Mouse (Mus musculus) limb, embryonic 14.5 days (tissue): ENCODE measurements around the gene Gga1. TPM values are rescaled to one million over a fixed set of nuclear protein-coding genes. Genes with fewer than 3 reads are reported as not detected.
A peak's percentile ranks its signal among the peaks of the same experiment; 100 is the strongest.

Experiments
- ATAC-seq: fragments of 200-750 bp; cut with Nextera tagmentation; 2 replicates; pipeline ENCODE4 v1.8.0; 2017; ENCODE audit warnings: low read depth, moderate number of reproducible peaks, moderate TSS enrichment; ENCODE audit not compliant: low FRiP score
- DNase-seq: peaks from one replicate; pipeline ENCODE4 v3.0.0-alpha.2; 2015; ENCODE audit warnings: low spot score
- H3K27ac ChIP-seq: fragments of 300-500 bp; sonication (generic); replicated peaks from 2 replicates; pipeline ENCODE4 v1.5.1; 2014; ENCODE audit warnings: low read depth, mild to moderate bottlenecking, low read length, moderate library complexity, mixed read lengths
- H3K27me3 ChIP-seq: fragments of 300-500 bp; sonication (generic); 2 replicates; pipeline ENCODE4 v1.6.1; 2014; ENCODE audit warnings: low read length, mixed read lengths; ENCODE audit not compliant: control insufficient read depth, insufficient read depth
- H3K36me3 ChIP-seq: fragments of 300-500 bp; sonication (generic); 2 replicates; pipeline ENCODE4 v1.6.1; 2014; ENCODE audit warnings: mild to moderate bottlenecking, low read length, moderate library complexity, mixed read lengths; ENCODE audit not compliant: control insufficient read depth, insufficient read depth
- H3K4me1 ChIP-seq: fragments of 300-500 bp; sonication (generic); 2 replicates; pipeline ENCODE4 v1.6.1; 2014; ENCODE audit warnings: antibody characterized with exemption, low read length, mixed read lengths; ENCODE audit not compliant: control insufficient read depth, insufficient read depth
- H3K4me2 ChIP-seq: fragments of 300-500 bp; sonication (generic); replicated peaks from 2 replicates; pipeline ENCODE4 v1.6.1; 2014; ENCODE audit warnings: low read depth, mild to moderate bottlenecking, low read length, moderate library complexity; ENCODE audit not compliant: severe bottlenecking
- H3K4me3 ChIP-seq: fragments of 300-500 bp; sonication (generic); replicated peaks from 2 replicates; pipeline ENCODE4 v1.5.1; 2014; ENCODE audit warnings: low read length
- H3K9ac ChIP-seq: fragments of 300-500 bp; sonication (generic); 2 replicates; pipeline ENCODE4 v1.6.1; 2014; ENCODE audit warnings: mild to moderate bottlenecking, low read depth, low read length, moderate library complexity; ENCODE audit not compliant: severe bottlenecking
- H3K9me3 ChIP-seq: fragments of 300-500 bp; sonication (generic); 2 replicates; pipeline ENCODE4 v1.6.1; 2016; ENCODE audit warnings: low read length; ENCODE audit not compliant: control insufficient read depth
- POLR2A ChIP-seq: fragments of 200-500 bp; IDR thresholded peaks from 2 replicates; pipeline ENCODE4 v1.8.0; 2012; ENCODE audit warnings: inconsistent platforms, mild to moderate bottlenecking, moderate library complexity, borderline replicate concordance; ENCODE audit not compliant: insufficient read depth, insufficient read length; ENCODE audit errors: extremely low read depth
- WGBS: fragments of 180-500 bp; shearing (Covaris S2); extraction: QIAGEN DNeasy Blood & Tissue Kit; methylation state at CpG from one replicate; pipeline ENCODE4 v1.1.7; 2014; 5-methylcytosine and 5-hydroxymethylcytosine counted together
- polyA plus RNA-seq, 2 experiments: library from polyadenylated mRNA; depleted of rRNA in 1 of 2; stranded (reverse) in 1 of 2; unstranded in 1 of 2; fragments of >200 nt; fragmentation: Nextera tagmentation in 1 of 2; extraction: Ambion mirVana in 1 of 2; gene quantifications; 2 replicates each; pipeline versions ENCODE4 v1.2.1 to v1.2.3; 2012 to 2014

Gene Gga1
- polyA plus RNA-seq, 2 experiments, result 43.6 to 60.6 TPM

- no peaks in the 10 kb centered on the region for H3K27me3 ChIP-seq
- DNase-seq (no peak), ATAC-seq (no peak)
- peaks cover 44% of the 10 kb centered on the region for H3K36me3 ChIP-seq
- H3K9ac ChIP-seq, result no peak overlapping the region
- WGBS, result 83% methylated on average over 3 of the region's 3 CpGs
- TF ChIP-seq POLR2A, result no peak
- peaks cover 21% of the 10 kb centered on the region for H3K4me1 ChIP-seq
- no peak overlapping the region for H3K4me3 ChIP-seq
- no peak overlapping the region for H3K4me2 ChIP-seq
- no peaks in the 10 kb centered on the region for H3K9me3 ChIP-seq
- no peak overlapping the region for H3K27ac ChIP-seq
Observed at GRCm38 (mm10) chr15:78896149-78896548, 19.2 kb downstream of the Gga1 start.

- no peak for ATAC-seq
- 86% methylated on average over 4 of the region's 4 CpGs for WGBS
- peaks cover 28% of the 10 kb centered on the region for H3K4me1 ChIP-seq
- DNase-seq, result no peak
- no peak overlapping the region for H3K4me3 ChIP-seq
- H3K27me3 ChIP-seq, result no peaks in the 10 kb centered on the region
- peaks cover 31% of the 10 kb centered on the region for H3K36me3 ChIP-seq
- no peaks in the 10 kb centered on the region for H3K9me3 ChIP-seq
- no peak overlapping the region for H3K4me2 ChIP-seq
- H3K9ac ChIP-seq, result no peak overlapping the region
- H3K27ac ChIP-seq, result no peak overlapping the region
- TF ChIP-seq POLR2A, result no peak
Observed at GRCm38 (mm10) chr15:78897488-78897887, 20.5 kb downstream of the Gga1 start.

GRCm38 (mm10) chr15:78898507-78899001, 21.6 kb downstream of the Gga1 start:
- Histone ChIP-seq H3K9me3 (no peaks in the 10 kb centered on the region), H3K36me3 (peaks cover 30% of the 10 kb centered on the region), H3K9ac (peak overlapping the region; percentile 64; the same call in 1 of the 2 replicates), H3K4me3 (peak overlapping the region; percentile 61; the same call in 1 of the 2 replicates), H3K27me3 (no peaks in the 10 kb centered on the region), H3K4me2 (peak overlapping the region; percentile 82), H3K4me1 (peaks cover 28% of the 10 kb centered on the region), H3K27ac (no peak overlapping the region)
- ATAC-seq (no peak), DNase-seq (no peak)
- WGBS, result 47% methylated on average over 6 of the region's 6 CpGs
- no peak for TF ChIP-seq POLR2A

GRCm38 (mm10) chr15:78899409-78899739, 22.4 kb downstream of the Gga1 start, which contains the start of gene Gm49510:
Gene Gm49510, plus strand, starts transcription at chr15:78899667.
- no peak for TF ChIP-seq POLR2A
- DNase-seq (no peak), ATAC-seq (no peak)
- peaks cover 28% of the 10 kb centered on the region for H3K4me1 ChIP-seq
- peaks cover 30% of the 10 kb centered on the region for H3K36me3 ChIP-seq
- H3K4me2 ChIP-seq, result peak within 1 kb of the TSS; percentile 82
- no peaks in the 10 kb centered on the region for H3K9me3 ChIP-seq
- peak within 1 kb of the TSS; percentile 64 for H3K9ac ChIP-seq
- no peaks in the 10 kb centered on the region for H3K27me3 ChIP-seq
- WGBS, result under 1% methylated on average over 19 of the region's 20 CpGs
- peak within 1 kb of the TSS; percentile 23 for H3K27ac ChIP-seq
- peak within 1 kb of the TSS; percentile 61 for H3K4me3 ChIP-seq

GRCm38 (mm10) chr15:78899740-78900584, 23.0 kb downstream of the Gga1 start, which contains the start of gene Sh3bp1:
Gene Sh3bp1, plus strand, starts transcription at chr15:78899768.
- no peaks in the 10 kb centered on the region for H3K27me3 ChIP-seq
- H3K4me2 ChIP-seq, result peak within 1 kb of the TSS; percentile 82
- WGBS, result 0% methylated on average over 43 of the region's 47 CpGs
- ATAC-seq, result peak; percentile 67
- H3K27ac ChIP-seq, result peak within 1 kb of the TSS; percentile 23
- peaks cover 30% of the 10 kb centered on the region for H3K36me3 ChIP-seq
- peak within 1 kb of the TSS; percentile 64 for H3K9ac ChIP-seq
- no peaks in the 10 kb centered on the region for H3K9me3 ChIP-seq
- peaks cover 28% of the 10 kb centered on the region for H3K4me1 ChIP-seq
- TF ChIP-seq POLR2A, result 0 out of 2 replicates have a peak, but pooled peaks have one; percentile 47
- H3K4me3 ChIP-seq, result peak within 1 kb of the TSS; percentile 61
- DNase-seq, result peak; percentile 71
